Mouse (Mus musculus): ENCODE measurements around the gene Pcdh7. TPM values are rescaled to one million over a fixed set of nuclear protein-coding genes. Genes with fewer than 3 reads are reported as not detected.

The Pcdh7 gene
- polyA plus RNA-seq, 1 experiment from 2014 or later: 11.3 TPM

DNA sequence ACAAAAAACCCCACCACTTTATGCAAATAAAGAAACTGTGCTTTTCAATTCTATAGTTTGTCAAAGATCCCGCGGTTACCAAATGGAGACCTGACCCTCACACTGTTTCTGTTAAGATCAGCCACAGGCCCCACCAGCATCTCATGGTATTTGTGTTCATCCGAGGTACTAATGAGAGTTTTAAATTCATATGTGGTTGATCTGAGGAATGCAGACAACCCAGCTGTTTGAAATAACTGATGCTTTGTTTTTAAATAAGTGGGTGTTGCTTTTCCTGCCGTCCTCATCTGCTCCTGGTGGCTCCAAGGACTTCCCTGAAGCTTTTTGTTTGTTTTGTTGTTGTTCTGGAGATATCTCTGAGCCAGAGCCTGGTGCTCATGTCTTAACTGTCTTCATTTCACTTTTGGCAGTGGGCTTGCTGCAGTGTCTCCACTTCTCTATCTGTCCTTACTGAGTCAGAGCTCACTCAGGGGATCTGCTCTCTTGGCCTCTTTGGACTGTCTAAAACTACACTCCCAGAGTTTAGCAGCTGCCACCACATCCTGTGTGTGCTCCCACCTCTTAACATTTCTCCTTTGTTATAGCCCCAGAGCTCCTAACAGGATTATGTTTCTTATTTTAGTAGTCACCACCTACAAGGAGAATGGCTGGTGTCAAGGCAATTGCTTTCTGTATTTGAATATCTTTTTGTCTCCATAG, 39.1 kb downstream of the Pcdh7 start:
- peak; percentile 69 for ATAC-seq (ENCODE audit: insufficient number of reproducible peaks, low FRiP score, low TSS enrichment, low read depth)
- H3K9ac ChIP-seq: no peak overlapping the region
- no peaks in the 10 kb centered on the region for H3K27me3 ChIP-seq
- 19% methylated on average over 4 of the region's 4 CpGs for WGBS
- peaks cover 11% of the 10 kb centered on the region for H3K4me1 ChIP-seq
- no peaks in the 10 kb centered on the region for H3K9me3 ChIP-seq (replicated peaks)
- peak overlapping the region; percentile 39; the same call in 1 of the 2 replicates for H3K27ac ChIP-seq (replicated peaks)
- H3K4me3 ChIP-seq (replicated peaks): no peak overlapping the region
- H3K4me2 ChIP-seq (replicated peaks): no peak overlapping the region
- H3K36me3 ChIP-seq: no peaks in the 10 kb centered on the region

DNA sequence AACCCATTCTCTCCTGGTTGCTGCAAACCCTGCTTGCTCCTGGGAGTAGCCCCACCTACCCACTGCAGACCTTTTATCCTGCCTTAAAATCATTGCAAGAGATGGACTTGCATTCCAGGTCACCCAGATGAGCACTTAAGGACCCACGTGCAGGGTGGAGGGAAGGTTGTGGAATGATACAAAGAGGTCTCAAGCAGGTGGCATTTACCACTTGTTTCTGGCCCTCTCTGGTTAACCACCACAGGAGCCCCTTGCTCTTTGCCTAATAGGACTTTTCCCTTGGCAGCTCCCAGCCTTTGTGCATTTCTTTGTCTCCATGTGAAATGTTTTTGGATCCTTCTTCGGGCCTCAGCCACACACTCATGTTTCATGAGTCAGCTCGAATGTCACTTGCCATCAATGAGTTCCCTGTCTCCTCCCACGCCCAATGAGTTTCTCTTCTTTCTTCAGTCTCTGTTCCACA, 39.7 kb downstream of the Pcdh7 start:
- peaks cover 11% of the 10 kb centered on the region for H3K4me1 ChIP-seq
- ATAC-seq (ENCODE audit: insufficient number of reproducible peaks, low FRiP score, low TSS enrichment, low read depth): peak; percentile 39; the same call in 1 of the 2 replicates
- no peak overlapping the region for H3K4me2 ChIP-seq (replicated peaks)
- no peak overlapping the region for H3K9ac ChIP-seq
- H3K4me3 ChIP-seq (replicated peaks): no peak overlapping the region
- 24% methylated on average over 4 of the region's 4 CpGs for WGBS
- H3K27me3 ChIP-seq: no peaks in the 10 kb centered on the region
- no peaks in the 10 kb centered on the region for H3K9me3 ChIP-seq (replicated peaks)
- no peaks in the 10 kb centered on the region for H3K36me3 ChIP-seq
- 0 out of 2 replicates have a peak overlapping the region, but pooled peaks have one; percentile 39 for H3K27ac ChIP-seq (replicated peaks)

DNA sequence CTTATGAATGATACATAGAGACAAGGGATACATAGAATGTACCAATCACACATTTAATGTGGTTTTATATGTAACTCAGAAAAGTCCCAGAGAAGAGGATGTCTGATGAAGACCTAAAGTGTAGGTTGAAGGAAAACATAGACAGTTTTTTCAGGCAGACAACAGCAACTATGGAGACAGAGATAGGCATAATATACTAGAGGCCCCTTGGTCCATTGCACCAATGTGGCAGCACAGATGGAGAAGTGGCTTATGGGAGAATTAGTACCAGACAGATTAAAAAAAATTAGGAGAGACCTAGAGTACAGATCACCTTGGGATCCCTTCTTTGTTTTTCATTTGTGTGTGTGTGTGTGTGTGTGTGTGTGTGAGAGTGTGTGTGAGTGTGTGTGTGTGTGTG, 41.2 kb downstream of the Pcdh7 start:
- no peaks in the 10 kb centered on the region for H3K9me3 ChIP-seq (replicated peaks)
- H3K27ac ChIP-seq (replicated peaks): no peak overlapping the region
- H3K4me3 ChIP-seq (replicated peaks): no peak overlapping the region
- ATAC-seq (ENCODE audit: insufficient number of reproducible peaks, low FRiP score, low TSS enrichment, low read depth): no peak
- no peak overlapping the region for H3K4me2 ChIP-seq (replicated peaks)
- no peak overlapping the region for H3K9ac ChIP-seq
- no peaks in the 10 kb centered on the region for H3K27me3 ChIP-seq
- peaks cover 11% of the 10 kb centered on the region for H3K4me1 ChIP-seq
- no peaks in the 10 kb centered on the region for H3K36me3 ChIP-seq

- Histone ChIP-seq H3K27ac (replicated peaks) (no peak overlapping the region), H3K9me3 (replicated peaks) (no peaks in the 10 kb centered on the region), H3K4me1 (peaks cover 11% of the 10 kb centered on the region), H3K27me3 (no peaks in the 10 kb centered on the region), H3K4me2 (replicated peaks) (no peak overlapping the region), H3K36me3 (no peaks in the 10 kb centered on the region), H3K9ac (no peak overlapping the region), H3K4me3 (replicated peaks) (no peak overlapping the region)
- ATAC-seq (ENCODE audit: insufficient number of reproducible peaks, low FRiP score, low TSS enrichment, low read depth): no peak
- 50% methylated on average over 6 of the region's 6 CpGs for WGBS
These were observed 42.6 kb downstream of the Pcdh7 start for GRCm38 (mm10) chr5:57760069-57761063.

- H3K9me3 ChIP-seq (replicated peaks): no peaks in the 10 kb centered on the region
- no peak overlapping the region for H3K4me2 ChIP-seq (replicated peaks)
- H3K27ac ChIP-seq (replicated peaks): no peak overlapping the region
- no peak overlapping the region for H3K4me3 ChIP-seq (replicated peaks)
- no peak for ATAC-seq (ENCODE audit: insufficient number of reproducible peaks, low FRiP score, low TSS enrichment, low read depth)
- H3K36me3 ChIP-seq: no peaks in the 10 kb centered on the region
- no peaks in the 10 kb centered on the region for H3K4me1 ChIP-seq
- no peak overlapping the region for H3K9ac ChIP-seq
- H3K27me3 ChIP-seq: no peaks in the 10 kb centered on the region
- WGBS: 32% methylated on average over 3 of the region's 3 CpGs
These were observed 47.6 kb downstream of the Pcdh7 start for GRCm38 (mm10) chr5:57765356-57765755.

- no peak overlapping the region for H3K9ac ChIP-seq
- ATAC-seq (ENCODE audit: insufficient number of reproducible peaks, low FRiP score, low TSS enrichment, low read depth): no peak
- no peak overlapping the region for H3K27ac ChIP-seq (replicated peaks)
- H3K4me2 ChIP-seq (replicated peaks): no peak overlapping the region
- H3K4me3 ChIP-seq (replicated peaks): no peak overlapping the region
- H3K9me3 ChIP-seq (replicated peaks): no peaks in the 10 kb centered on the region
- no peaks in the 10 kb centered on the region for H3K36me3 ChIP-seq
- no peaks in the 10 kb centered on the region for H3K27me3 ChIP-seq
- WGBS: 57% methylated on average over 3 of the region's 3 CpGs
- no peaks in the 10 kb centered on the region for H3K4me1 ChIP-seq
These were observed 49.6 kb downstream of the Pcdh7 start for GRCm38 (mm10) chr5:57767346-57767745.

- Histone ChIP-seq H3K9ac (no peak overlapping the region), H3K27ac (replicated peaks) (no peak overlapping the region), H3K4me1 (no peaks in the 10 kb centered on the region), H3K9me3 (replicated peaks) (no peaks in the 10 kb centered on the region), H3K4me2 (replicated peaks) (no peak overlapping the region), H3K27me3 (no peaks in the 10 kb centered on the region), H3K4me3 (replicated peaks) (no peak overlapping the region), H3K36me3 (no peaks in the 10 kb centered on the region)
- WGBS: 56% methylated on average over 10 of the region's 10 CpGs
- no peak for ATAC-seq (ENCODE audit: insufficient number of reproducible peaks, low FRiP score, low TSS enrichment, low read depth)
These were observed 50.8 kb downstream of the Pcdh7 start for GRCm38 (mm10) chr5:57768469-57769022.

DNA sequence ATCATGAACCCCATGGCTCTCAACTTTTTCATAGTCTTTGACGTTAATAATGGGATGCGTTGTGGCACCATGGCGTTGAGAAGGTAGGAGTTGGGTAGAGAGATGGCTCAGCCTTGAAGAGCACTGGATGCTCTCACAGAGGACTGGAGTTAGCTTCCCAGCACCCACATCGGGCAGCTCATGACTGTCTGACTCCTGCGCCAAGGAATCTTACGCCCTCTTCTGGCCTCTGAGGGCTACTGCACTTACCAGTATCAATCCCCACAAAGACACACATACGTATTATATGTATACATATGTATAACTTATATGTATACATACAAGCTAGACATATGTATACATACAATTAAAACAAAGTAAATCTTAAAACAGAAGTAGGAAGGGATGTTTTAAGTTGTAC, 51.9 kb downstream of the Pcdh7 start:
- ATAC-seq (ENCODE audit: insufficient number of reproducible peaks, low FRiP score, low TSS enrichment, low read depth): no peak
- Histone ChIP-seq H3K4me2 (replicated peaks) (no peak overlapping the region), H3K27ac (replicated peaks) (no peak overlapping the region), H3K9ac (no peak overlapping the region), H3K36me3 (no peaks in the 10 kb centered on the region), H3K9me3 (replicated peaks) (no peaks in the 10 kb centered on the region), H3K4me3 (replicated peaks) (no peak overlapping the region), H3K27me3 (no peaks in the 10 kb centered on the region), H3K4me1 (no peaks in the 10 kb centered on the region)
- 93% methylated on average over 7 of the region's 7 CpGs for WGBS

GRCm38 (mm10) chr5:57770364-57770763, 52.6 kb downstream of the Pcdh7 start:
- no peak overlapping the region for H3K4me3 ChIP-seq (replicated peaks)
- no peak overlapping the region for H3K27ac ChIP-seq (replicated peaks)
- H3K4me2 ChIP-seq (replicated peaks): no peak overlapping the region
- H3K9me3 ChIP-seq (replicated peaks): no peaks in the 10 kb centered on the region
- no peaks in the 10 kb centered on the region for H3K27me3 ChIP-seq
- 76% methylated on average over 3 of the region's 3 CpGs for WGBS
- no peaks in the 10 kb centered on the region for H3K4me1 ChIP-seq
- no peaks in the 10 kb centered on the region for H3K36me3 ChIP-seq
- ATAC-seq (ENCODE audit: insufficient number of reproducible peaks, low FRiP score, low TSS enrichment, low read depth): no peak
- H3K9ac ChIP-seq: no peak overlapping the region

- no peak for ATAC-seq (ENCODE audit: insufficient number of reproducible peaks, low FRiP score, low TSS enrichment, low read depth)
- H3K4me3 ChIP-seq (replicated peaks): no peak overlapping the region
These were observed 53.4 kb downstream of the Pcdh7 start for GRCm38 (mm10) chr5:57771122-57771521.

GRCm38 (mm10) chr5:57772711-57773110, 54.9 kb downstream of the Pcdh7 start:
- WGBS: 60% methylated on average over 3 of the region's 3 CpGs
- no peaks in the 10 kb centered on the region for H3K27me3 ChIP-seq
- H3K36me3 ChIP-seq: no peaks in the 10 kb centered on the region
- no peak overlapping the region for H3K27ac ChIP-seq (replicated peaks)
- H3K9me3 ChIP-seq (replicated peaks): no peaks in the 10 kb centered on the region
- H3K4me1 ChIP-seq: no peaks in the 10 kb centered on the region
- H3K4me2 ChIP-seq (replicated peaks): no peak overlapping the region
- H3K4me3 ChIP-seq (replicated peaks): no peak overlapping the region
- H3K9ac ChIP-seq: no peak overlapping the region
- no peak for ATAC-seq (ENCODE audit: insufficient number of reproducible peaks, low FRiP score, low TSS enrichment, low read depth)

More at GRCm38 (mm10) chr5:57771122-57771521, 53.4 kb downstream of the Pcdh7 start:
- H3K27ac ChIP-seq (replicated peaks): no peak overlapping the region
- no peaks in the 10 kb centered on the region for H3K27me3 ChIP-seq
- no peak overlapping the region for H3K4me2 ChIP-seq (replicated peaks)
- no peaks in the 10 kb centered on the region for H3K36me3 ChIP-seq
- H3K9me3 ChIP-seq (replicated peaks): no peaks in the 10 kb centered on the region
- no peak overlapping the region for H3K9ac ChIP-seq
- no peaks in the 10 kb centered on the region for H3K4me1 ChIP-seq
- 79% methylated on average over 6 of the region's 6 CpGs for WGBS

Measured in embryonic facial prominence, embryonic 15.5 days (tissue).